Mouse (Mus musculus) neural tube, embryonic 14.5 days (tissue): Measurements from ENCODE around the gene Gm20388. TPM values are rescaled to one million over a fixed set of nuclear protein-coding genes. Genes with fewer than 3 reads are reported as not detected.

Experiments used
- ATAC-seq: fragments of 200-750 bp; cut with Nextera tagmentation; 2 replicates; pipeline ENCODE4 v1.8.0; 2017; ENCODE audit warnings: low read depth, mild to moderate bottlenecking, moderate TSS enrichment, moderate library complexity
- H3K27ac ChIP-seq: fragments of 300-500 bp; sonication (generic); 2 replicates; pipeline ENCODE4 v1.5.1; 2014; ENCODE audit warnings: low read depth, mild to moderate bottlenecking, control low read depth, low read length, moderate library complexity, mixed read lengths
- H3K27me3 ChIP-seq: fragments of 300-500 bp; sonication (generic); 2 replicates; pipeline ENCODE4 v1.6.1; 2014; ENCODE audit warnings: low read length; ENCODE audit not compliant: control insufficient read depth, insufficient read depth
- H3K36me3 ChIP-seq: fragments of 300-500 bp; sonication (generic); 2 replicates; pipeline ENCODE4 v1.6.1; 2014; ENCODE audit warnings: low read length, mixed read lengths; ENCODE audit not compliant: control insufficient read depth, insufficient read depth
- H3K4me1 ChIP-seq: fragments of 300-500 bp; sonication (generic); 2 replicates; pipeline ENCODE4 v1.6.1; 2014; ENCODE audit warnings: low read length; ENCODE audit not compliant: control insufficient read depth, insufficient read depth
- H3K4me2 ChIP-seq: fragments of 300-500 bp; sonication (generic); 2 replicates; pipeline ENCODE4 v1.6.1; 2014; ENCODE audit warnings: mild to moderate bottlenecking, low read depth, low read length, control low read depth
- H3K4me3 ChIP-seq: fragments of 300-500 bp; sonication (generic); 2 replicates; pipeline ENCODE4 v1.5.1; 2014; ENCODE audit warnings: low read depth, low read length, control low read depth, mixed read lengths
- H3K9ac ChIP-seq: fragments of 300-500 bp; sonication (generic); replicated peaks from 2 replicates; pipeline ENCODE4 v1.6.1; 2014; ENCODE audit warnings: low read depth, mild to moderate bottlenecking, control low read depth, low read length, mixed read lengths
- H3K9me3 ChIP-seq: fragments of 300-500 bp; sonication (generic); 2 replicates; pipeline ENCODE4 v1.6.1; 2016; ENCODE audit warnings: low read length; ENCODE audit not compliant: control insufficient read depth
- WGBS: fragments of 180-500 bp; shearing (Covaris S2); extraction: QIAGEN DNeasy Blood & Tissue Kit; methylation state at CpG from one replicate; pipeline ENCODE4 v1.1.7; 2014; 5-methylcytosine and 5-hydroxymethylcytosine counted together
- polyA plus RNA-seq: library from polyadenylated mRNA; unstranded; fragments of >200 nt; fragmentation: Nextera tagmentation; extraction: Ambion mirVana; gene quantifications from 2 replicates; pipeline ENCODE4 v1.2.1, GENCODE M21; 2014

Gm20388 gene
- polyA plus RNA-seq, 1 experiment from 2014 or later, result 10.3 TPM

GRCm38 (mm10) chr8:120516182-120516755, 605.6 kb downstream of the Gm20388 start:
- Histone ChIP-seq H3K27ac (0 out of 2 replicates have a peak overlapping the region, but pooled peaks have one; percentile 34), H3K4me3 (no peak overlapping the region), H3K4me2 (no peak overlapping the region; the same call in 1 of the 2 replicates), H3K27me3 (no peaks in the 10 kb centered on the region), H3K9me3 (no peaks in the 10 kb centered on the region), H3K4me1 (peaks cover 84% of the 10 kb centered on the region), H3K36me3 (no peaks in the 10 kb centered on the region), H3K9ac (no peak overlapping the region)
- no peak for ATAC-seq
- WGBS, result 8% methylated on average over 10 of the region's 12 CpGs

GRCm38 (mm10) chr8:120517666-120518410, 607.2 kb downstream of the Gm20388 start:
- 20% methylated on average over 11 of the region's 11 CpGs for whole genome bisulfite sequencing
- peaks cover 78% of the 10 kb centered on the region for H3K4me1 ChIP-seq
- peak overlapping the region; percentile 16; the same call in 1 of the 2 replicates for H3K27ac ChIP-seq
- no peak for ATAC-seq
- H3K27me3 ChIP-seq, result no peaks in the 10 kb centered on the region
- H3K4me2 ChIP-seq, result no peak overlapping the region
- no peaks in the 10 kb centered on the region for H3K9me3 ChIP-seq
- H3K9ac ChIP-seq, result no peak overlapping the region
- H3K36me3 ChIP-seq, result no peaks in the 10 kb centered on the region
- no peak overlapping the region for H3K4me3 ChIP-seq

- H3K27ac ChIP-seq, result no peak overlapping the region
- H3K9ac ChIP-seq, result no peak overlapping the region
- peaks cover 73% of the 10 kb centered on the region for H3K4me1 ChIP-seq
- H3K27me3 ChIP-seq, result no peaks in the 10 kb centered on the region
- H3K9me3 ChIP-seq, result no peaks in the 10 kb centered on the region
- no peaks in the 10 kb centered on the region for H3K36me3 ChIP-seq
- H3K4me2 ChIP-seq, result no peak overlapping the region
- WGBS, result 58% methylated on average over 14 of the region's 14 CpGs
- H3K4me3 ChIP-seq, result no peak overlapping the region
- ATAC-seq, result no peak
Measured at GRCm38 (mm10) chr8:120518736-120519534, 608.3 kb downstream of the Gm20388 start.

- 0 out of 2 replicates have a peak, but pooled peaks have one; percentile 11 for ATAC-seq
- Histone ChIP-seq H3K27me3 (no peaks in the 10 kb centered on the region), H3K36me3 (no peaks in the 10 kb centered on the region), H3K4me3 (no peak overlapping the region), H3K9ac (no peak overlapping the region), H3K9me3 (no peaks in the 10 kb centered on the region), H3K4me2 (peak overlapping the region; percentile 17; the same call in 1 of the 2 replicates), H3K27ac (peak overlapping the region; percentile 71), H3K4me1 (peaks cover 70% of the 10 kb centered on the region)
- WGBS, result 62% methylated on average over 15 of the region's 15 CpGs
Measured at GRCm38 (mm10) chr8:120520287-120520686, 609.6 kb downstream of the Gm20388 start.

- Histone ChIP-seq H3K27me3 (no peaks in the 10 kb centered on the region), H3K4me1 (peaks cover 72% of the 10 kb centered on the region), H3K9ac (0 out of 2 replicates have a peak overlapping the region, but pooled peaks have one; percentile 22), H3K4me2 (peak overlapping the region; percentile 17; the same call in 1 of the 2 replicates), H3K27ac (peak overlapping the region; percentile 75), H3K4me3 (no peak overlapping the region), H3K9me3 (no peaks in the 10 kb centered on the region), H3K36me3 (no peaks in the 10 kb centered on the region)
- peak; percentile 68 for ATAC-seq
- WGBS, result 7% methylated on average over 19 of the region's 20 CpGs
Measured at GRCm38 (mm10) chr8:120520707-120521590, 610.3 kb downstream of the Gm20388 start.

GRCm38 (mm10) chr8:120521591-120521965, 610.9 kb downstream of the Gm20388 start:
- Histone ChIP-seq H3K36me3 (no peaks in the 10 kb centered on the region), H3K27ac (peak overlapping the region; percentile 75), H3K9ac (no peak overlapping the region), H3K27me3 (no peaks in the 10 kb centered on the region), H3K4me2 (peak overlapping the region; percentile 17; the same call in 1 of the 2 replicates), H3K4me1 (peaks cover 71% of the 10 kb centered on the region), H3K4me3 (no peak overlapping the region), H3K9me3 (no peaks in the 10 kb centered on the region)
- WGBS, result 21% methylated on average over 7 of the region's 7 CpGs
- ATAC-seq, result no peak

GRCm38 (mm10) chr8:120523641-120524040, 613.0 kb downstream of the Gm20388 start:
- H3K9me3 ChIP-seq, result no peaks in the 10 kb centered on the region
- H3K4me3 ChIP-seq, result no peak overlapping the region
- H3K36me3 ChIP-seq, result no peaks in the 10 kb centered on the region
- H3K4me1 ChIP-seq, result peaks cover 65% of the 10 kb centered on the region
- ATAC-seq, result no peak
- 35% methylated on average over 7 of the region's 7 CpGs for WGBS
- H3K27me3 ChIP-seq, result no peaks in the 10 kb centered on the region
- H3K9ac ChIP-seq, result no peak overlapping the region
- no peak overlapping the region for H3K4me2 ChIP-seq
- H3K27ac ChIP-seq, result peak overlapping the region; percentile 44

GRCm38 (mm10) chr8:120525135-120525534, 614.5 kb downstream of the Gm20388 start:
- Histone ChIP-seq H3K9ac (no peak overlapping the region), H3K36me3 (no peaks in the 10 kb centered on the region), H3K4me3 (no peak overlapping the region), H3K27ac (no peak overlapping the region), H3K27me3 (no peaks in the 10 kb centered on the region), H3K4me1 (peaks cover 62% of the 10 kb centered on the region), H3K9me3 (no peaks in the 10 kb centered on the region), H3K4me2 (no peak overlapping the region)
- no peak for ATAC-seq
- WGBS, result 44% methylated on average over 1 of the region's 1 CpGs
